Mouse (Mus musculus) CH12F3 (cell line): ENCODE data around the gene Igfbp7.

ENCODE experiments used
- in situ Hi-C: fragments of 300-500 bp; cut with MboI; formaldehyde crosslinking; loops from 2 replicates; pipeline ENCODE4 v1.14.3; 2020; ENCODE audit warnings: low sequenced_read_pairs

The Igfbp7 gene

GRCm38 (mm10) chr5:77406371-77406871 lies 1.4 kb downstream of the Igfbp7 start:
- in situ Hi-C loops = no loop called here

- in situ Hi-C loops = no loop called here
Measured at GRCm38 (mm10) chr5:77405455-77406057, 2.3 kb downstream of the Igfbp7 start.

GRCm38 (mm10) chr5:77404941-77405340 lies 2.9 kb downstream of the Igfbp7 start:
- in situ Hi-C loops = no loop called here

- in situ Hi-C loops = no loop called here
Measured at GRCm38 (mm10) chr5:77402901-77403300, 4.9 kb downstream of the Igfbp7 start.

GRCm38 (mm10) chr5:77402137-77402536 lies 5.7 kb downstream of the Igfbp7 start:
- in situ Hi-C loops = no loop called here

GRCm38 (mm10) chr5:77400823-77401222 lies 7.0 kb downstream of the Igfbp7 start:
- in situ Hi-C loops = no loop called here

GRCm38 (mm10) chr5:77400151-77400550 lies 7.7 kb downstream of the Igfbp7 start:
- in situ Hi-C loops = no loop called here

GRCm38 (mm10) chr5:77399076-77399475 lies 8.8 kb downstream of the Igfbp7 start:
- in situ Hi-C loops = no loop called here

- in situ Hi-C loops = no loop called here
Measured at GRCm38 (mm10) chr5:77398285-77399057, 9.4 kb downstream of the Igfbp7 start.

- in situ Hi-C loops = no loop called here
Measured at GRCm38 (mm10) chr5:77393990-77394618, 13.7 kb downstream of the Igfbp7 start.

- in situ Hi-C loops = no loop called here
Measured at GRCm38 (mm10) chr5:77393094-77393619, 14.7 kb downstream of the Igfbp7 start.

- in situ Hi-C loops = no loop called here
Measured at GRCm38 (mm10) chr5:77390272-77390671, 17.6 kb downstream of the Igfbp7 start.

GRCm38 (mm10) chr5:77388359-77388758 lies 19.5 kb downstream of the Igfbp7 start:
- in situ Hi-C loops = no loop called here

- in situ Hi-C loops = no loop called here
Measured at GRCm38 (mm10) chr5:77387414-77387704, 20.5 kb downstream of the Igfbp7 start.

- in situ Hi-C loops = no loop called here
Measured at GRCm38 (mm10) chr5:77386596-77387413, 21.0 kb downstream of the Igfbp7 start.

- in situ Hi-C loops = no loop called here
Measured at GRCm38 (mm10) chr5:77385900-77386595, 21.8 kb downstream of the Igfbp7 start.

- in situ Hi-C loops = no loop called here
Measured at GRCm38 (mm10) chr5:77385221-77385620, 22.6 kb downstream of the Igfbp7 start.

GRCm38 (mm10) chr5:77384724-77385123 lies 23.1 kb downstream of the Igfbp7 start:
- in situ Hi-C loops = no loop called here

GRCm38 (mm10) chr5:77383799-77384554 lies 23.9 kb downstream of the Igfbp7 start:
- in situ Hi-C loops = no loop called here

- in situ Hi-C loops = no loop called here
Measured at GRCm38 (mm10) chr5:77381686-77382085, 26.2 kb downstream of the Igfbp7 start.
